Mouse (Mus musculus) kidney, postnatal 14 days (tissue): ENCODE data around the gene Nudt21.

Experiments
- DNase-seq: peaks from one replicate; pipeline ENCODE4 v3.0.0; 2022; ENCODE audit warnings: mixed read lengths

The Nudt21 gene

GRCm38 (mm10) chr8:94036944-94037524, at the start of gene Nudt21, which contains the start of gene Ogfod1:
Gene Nudt21, minus strand, starts transcription at chr8:94037031.
Gene Ogfod1, plus strand, starts transcription at chr8:94037198.
- peak; percentile 97 for DNase-seq

DNA sequence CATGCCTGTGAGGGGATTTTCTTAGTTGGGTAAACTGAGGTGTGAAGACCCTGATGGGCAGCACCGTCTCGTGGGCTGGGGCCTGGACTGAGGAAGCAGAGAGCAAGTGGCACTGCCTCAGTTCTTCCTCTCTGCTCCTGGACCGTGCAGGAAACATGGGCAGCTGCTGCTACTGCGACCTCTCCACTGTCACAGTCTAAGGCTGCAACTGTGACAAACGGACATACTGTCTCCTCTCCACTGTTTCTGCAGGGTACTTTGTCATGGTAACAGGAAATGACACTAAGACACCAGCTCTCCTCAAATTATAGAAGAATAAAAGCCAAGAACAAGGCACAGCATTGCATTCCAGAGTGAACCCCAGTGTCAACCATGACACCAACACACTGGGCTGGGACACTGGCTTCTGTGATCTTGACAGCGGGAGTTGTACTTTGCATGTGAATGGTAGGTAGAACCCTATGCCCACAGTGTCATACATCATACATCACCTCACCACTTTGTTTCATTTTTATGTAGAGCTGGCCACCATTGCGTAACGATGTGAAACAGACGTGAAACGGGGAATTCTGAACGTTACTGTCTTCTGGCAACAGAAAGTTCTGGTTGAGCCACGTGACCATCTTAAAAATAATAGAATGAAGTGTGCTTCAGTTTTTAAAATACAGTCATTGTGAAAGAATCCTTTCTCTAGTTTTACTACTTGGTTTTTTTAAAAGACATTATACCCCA, 39.8 kb upstream of the Nudt21 start:
- no peak for DNase-seq

DNA sequence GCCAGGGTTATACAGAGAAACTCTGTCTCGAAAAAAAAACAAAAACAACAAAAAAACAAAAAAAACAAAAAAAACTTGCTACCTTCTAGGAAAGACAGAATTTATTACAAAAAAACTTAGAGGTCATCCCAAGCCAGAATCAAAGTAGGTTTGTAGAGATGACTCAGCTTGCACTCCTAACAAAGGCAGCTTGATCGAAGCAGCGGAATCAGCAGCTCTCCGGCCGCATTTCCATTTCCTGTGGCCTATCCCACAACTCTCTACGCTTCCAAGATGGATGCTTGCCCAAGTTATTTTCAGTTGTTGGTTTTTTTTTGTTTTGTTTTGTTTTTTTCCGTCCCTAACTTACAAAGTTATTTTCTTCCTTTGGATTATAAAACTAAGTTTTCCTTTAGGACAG, 32.0 kb upstream of the Nudt21 start:
- DNase-seq: peak; percentile 6

- no peak for DNase-seq
Measured at GRCm38 (mm10) chr8:94066121-94066863, 29.5 kb upstream of the Nudt21 start.

- peak; percentile 58 for DNase-seq
Measured at GRCm38 (mm10) chr8:94057157-94057854, 20.5 kb upstream of the Nudt21 start.

DNA sequence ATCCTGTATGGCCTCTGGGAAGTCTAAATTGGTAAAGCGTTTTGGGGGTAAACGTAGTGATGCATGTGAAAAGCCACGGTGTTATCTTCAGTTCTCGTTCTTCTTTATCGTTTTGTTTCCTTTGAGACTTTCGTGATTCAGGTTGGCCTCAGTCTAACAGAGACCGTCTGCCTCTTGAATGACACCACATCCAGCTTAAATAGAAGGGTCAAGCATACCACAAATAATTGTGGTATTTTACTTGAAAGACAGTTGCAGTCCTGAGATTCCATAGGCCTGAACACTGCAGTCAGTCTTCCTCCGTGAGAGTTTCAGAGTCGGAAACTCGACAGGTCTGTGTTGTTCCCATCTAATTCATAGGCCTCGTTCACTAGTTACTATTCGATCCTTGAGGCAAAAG, 15.9 kb upstream of the Nudt21 start:
- no peak for DNase-seq

DNA sequence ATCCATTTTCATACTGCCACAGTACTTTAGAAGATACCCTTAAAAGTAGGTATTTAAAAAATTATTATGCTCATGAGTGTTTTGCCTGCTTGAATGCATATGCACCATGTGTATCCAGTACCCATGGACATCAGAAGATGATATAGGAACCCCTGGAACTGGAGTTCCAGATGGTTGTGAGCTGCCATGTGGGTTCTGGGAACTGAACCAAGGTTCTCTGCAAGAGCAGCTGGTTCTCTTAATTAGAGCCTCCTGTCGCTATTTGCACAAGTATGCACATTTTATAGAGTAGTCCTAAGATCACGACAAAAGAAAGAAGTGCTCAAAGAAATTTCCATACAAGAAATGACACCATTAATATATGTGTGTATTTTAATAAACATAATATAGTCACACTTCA, 11.0 kb upstream of the Nudt21 start:
- DNase-seq: no peak

- peak; percentile 21 for DNase-seq
Measured at GRCm38 (mm10) chr8:94037806-94038205, 975 bp upstream of the Nudt21 start.

GRCm38 (mm10) chr8:94036541-94036940, 290 bp downstream of the Nudt21 start:
- DNase-seq: peak; percentile 76

GRCm38 (mm10) chr8:94035200-94035599, 1.6 kb downstream of the Nudt21 start:
- DNase-seq: no peak

- DNase-seq: no peak
Measured at GRCm38 (mm10) chr8:94033601-94034000, 3.2 kb downstream of the Nudt21 start.

- DNase-seq: no peak
Measured at GRCm38 (mm10) chr8:94029701-94030100, 7.1 kb downstream of the Nudt21 start.

DNA sequence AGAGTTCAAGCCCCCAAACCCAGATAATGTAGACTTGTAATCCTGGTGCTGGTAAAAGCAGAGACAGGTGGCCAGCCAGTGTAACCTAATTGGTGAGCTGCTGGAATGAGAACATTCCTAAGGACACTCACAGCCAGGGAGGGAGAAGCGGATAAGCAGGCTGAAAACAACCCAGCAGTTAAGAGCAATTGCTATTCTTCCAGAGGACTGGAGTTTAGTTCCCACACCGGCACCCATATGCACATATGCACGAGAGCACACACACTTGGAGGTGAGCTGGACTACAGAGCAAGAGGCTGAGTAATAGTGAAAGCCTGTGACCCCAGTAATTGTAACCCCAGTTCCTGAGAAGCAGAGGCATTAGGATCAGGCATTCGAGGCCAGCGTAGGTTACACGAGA, 12.9 kb downstream of the Nudt21 start:
- no peak for DNase-seq

DNA sequence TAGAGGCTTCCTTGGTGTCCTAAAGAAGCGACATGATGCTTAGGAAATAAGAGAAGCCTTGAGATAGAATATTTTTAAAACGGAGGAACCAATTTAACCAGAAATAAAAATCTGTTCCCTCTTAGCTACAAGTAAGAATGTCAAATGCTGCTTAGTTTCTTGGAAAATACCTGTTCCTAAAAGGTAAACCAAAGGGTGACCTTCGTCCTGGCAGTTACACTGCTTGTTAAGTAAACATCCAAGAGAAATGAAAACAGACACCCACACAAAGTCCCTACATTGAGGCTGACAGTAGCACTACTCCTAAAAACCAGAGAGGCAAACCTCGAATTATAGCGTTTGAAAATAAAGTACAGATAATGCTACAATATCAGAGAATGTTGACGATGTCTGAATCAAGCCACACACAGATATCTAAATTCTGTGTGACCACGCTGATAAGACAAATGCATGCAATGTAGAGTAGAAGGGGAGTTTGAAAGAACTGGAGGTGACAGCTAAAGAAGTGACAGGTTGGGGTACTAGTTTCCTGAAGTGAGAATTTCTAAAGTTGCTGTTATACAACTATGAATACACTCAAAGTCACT, 23.7 kb downstream of the Nudt21 start:
- DNase-seq: no peak

- peak; percentile 82 for DNase-seq
Measured at GRCm38 (mm10) chr8:94012013-94012951, 24.5 kb downstream of the Nudt21 start, which contains the start of gene Amfr. Gene Amfr, minus strand, starts transcription at chr8:94012842.

GRCm38 (mm10) chr8:94011076-94012012, 25.5 kb downstream of the Nudt21 start:
- DNase-seq: peak; percentile 19

GRCm38 (mm10) chr8:94010101-94010705, 26.6 kb downstream of the Nudt21 start:
- DNase-seq: no peak

DNA sequence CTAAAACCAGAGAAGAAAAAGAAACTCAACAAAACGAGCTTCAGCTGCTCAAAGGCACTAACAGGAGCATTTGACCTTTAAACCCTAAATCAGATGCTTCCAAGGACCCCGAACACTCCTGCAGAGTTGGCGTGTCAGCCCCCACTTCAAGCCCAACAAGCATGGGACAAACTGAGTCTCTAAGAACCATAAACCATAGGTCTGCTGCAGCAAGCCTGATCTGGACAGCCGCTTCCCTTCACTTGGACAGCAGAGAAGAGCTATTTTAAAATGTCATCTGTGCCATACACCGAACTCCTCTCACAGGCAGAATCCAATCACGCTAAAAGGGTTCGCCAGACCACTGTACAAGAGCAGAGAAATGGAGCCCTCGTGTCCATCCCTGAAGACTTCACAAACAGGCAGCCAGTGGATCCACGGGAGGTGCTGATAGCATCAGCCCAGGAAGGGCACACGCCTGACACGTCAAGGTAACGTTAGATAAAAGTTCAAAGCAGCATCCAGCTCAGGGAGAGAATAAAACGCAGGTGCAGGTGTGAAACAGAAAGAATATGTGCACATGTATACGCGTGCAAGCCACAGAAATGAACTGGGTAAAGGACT, 27.5 kb downstream of the Nudt21 start:
- DNase-seq: peak; percentile 10

GRCm38 (mm10) chr8:94004139-94004538, 32.7 kb downstream of the Nudt21 start:
- DNase-seq: no peak
